Mouse (Mus musculus): Measurements from ENCODE around the gene Tmem210. TPM values are rescaled to one million over a fixed set of nuclear protein-coding genes. Genes with fewer than 3 reads are reported as not detected.

Gene Tmem210
- polyA plus RNA-seq, 1 experiment from 2014 or later = not detected

GRCm38 (mm10) chr2:25297093-25297492 is 9.1 kb downstream of the Tmem210 start:
- no peaks in the 10 kb centered on the region for H3K79me2 ChIP-seq (ENCODE audit: inconsistent target)
- 66% methylated on average over 8 of the region's 8 CpGs for WGBS (ENCODE audit: missing documents)
- H3K4me3 ChIP-seq (ENCODE audit: inconsistent target) = no peak overlapping the region
- no peak overlapping the region for H3K27ac ChIP-seq
- H3K36me3 ChIP-seq (ENCODE audit: inconsistent target) = no peaks in the 10 kb centered on the region

- no peak overlapping the region for H3K4me3 ChIP-seq (ENCODE audit: inconsistent target)
- no peak overlapping the region for H3K27ac ChIP-seq
- WGBS (ENCODE audit: missing documents) = 79% methylated on average over 10 of the region's 10 CpGs
- H3K36me3 ChIP-seq (ENCODE audit: inconsistent target) = no peaks in the 10 kb centered on the region
- no peaks in the 10 kb centered on the region for H3K79me2 ChIP-seq (ENCODE audit: inconsistent target)
These were observed 10.1 kb downstream of the Tmem210 start for GRCm38 (mm10) chr2:25298046-25298445.

GRCm38 (mm10) chr2:25303452-25303851 is 15.5 kb downstream of the Tmem210 start:
- WGBS (ENCODE audit: missing documents) = 50% methylated on average over 3 of the region's 3 CpGs
- Histone ChIP-seq H3K36me3 (ENCODE audit: inconsistent target) (no peaks in the 10 kb centered on the region), H3K4me3 (ENCODE audit: inconsistent target) (no peak overlapping the region), H3K27ac (no peak overlapping the region), H3K79me2 (ENCODE audit: inconsistent target) (no peaks in the 10 kb centered on the region)

- Histone ChIP-seq H3K27ac (no peak overlapping the region), H3K4me3 (ENCODE audit: inconsistent target) (no peak overlapping the region), H3K36me3 (ENCODE audit: inconsistent target) (no peaks in the 10 kb centered on the region), H3K79me2 (ENCODE audit: inconsistent target) (no peaks in the 10 kb centered on the region)
- WGBS (ENCODE audit: missing documents) = 72% methylated on average over 7 of the region's 7 CpGs
These were observed 16.1 kb downstream of the Tmem210 start for GRCm38 (mm10) chr2:25303931-25304656.

- peak overlapping the region; percentile 9; the same call in 1 of the 2 replicates for H3K4me3 ChIP-seq (ENCODE audit: inconsistent target)
- 3% methylated on average over 44 of the region's 45 CpGs for WGBS (ENCODE audit: missing documents)
- H3K27ac ChIP-seq = no peak overlapping the region
- H3K79me2 ChIP-seq (ENCODE audit: inconsistent target) = no peaks in the 10 kb centered on the region
- H3K36me3 ChIP-seq (ENCODE audit: inconsistent target) = no peaks in the 10 kb centered on the region
These were observed 17.0 kb downstream of the Tmem210 start for GRCm38 (mm10) chr2:25304657-25305541.

- Histone ChIP-seq H3K4me3 (ENCODE audit: inconsistent target) (no peak overlapping the region), H3K27ac (no peak overlapping the region), H3K36me3 (ENCODE audit: inconsistent target) (no peaks in the 10 kb centered on the region), H3K79me2 (ENCODE audit: inconsistent target) (no peaks in the 10 kb centered on the region)
- 53% methylated on average over 14 of the region's 14 CpGs for WGBS (ENCODE audit: missing documents)
These were observed 17.8 kb downstream of the Tmem210 start for GRCm38 (mm10) chr2:25305587-25306359.

GRCm38 (mm10) chr2:25310180-25310579 is 22.2 kb downstream of the Tmem210 start:
- H3K79me2 ChIP-seq (ENCODE audit: inconsistent target) = no peaks in the 10 kb centered on the region
- no peak overlapping the region for H3K27ac ChIP-seq
- no peaks in the 10 kb centered on the region for H3K36me3 ChIP-seq (ENCODE audit: inconsistent target)
- no peak overlapping the region for H3K4me3 ChIP-seq (ENCODE audit: inconsistent target)
- 54% methylated on average over 10 of the region's 10 CpGs for WGBS (ENCODE audit: missing documents)

- Histone ChIP-seq H3K27ac (no peak overlapping the region), H3K36me3 (ENCODE audit: inconsistent target) (no peaks in the 10 kb centered on the region), H3K79me2 (ENCODE audit: inconsistent target) (no peaks in the 10 kb centered on the region), H3K4me3 (ENCODE audit: inconsistent target) (no peak overlapping the region)
- 4% methylated on average over 19 of the region's 22 CpGs for WGBS (ENCODE audit: missing documents)
These were observed 23.0 kb downstream of the Tmem210 start for GRCm38 (mm10) chr2:25310969-25311368.

- H3K36me3 ChIP-seq (ENCODE audit: inconsistent target) = no peaks in the 10 kb centered on the region
- no peak overlapping the region for H3K27ac ChIP-seq
- no peaks in the 10 kb centered on the region for H3K79me2 ChIP-seq (ENCODE audit: inconsistent target)
- H3K4me3 ChIP-seq (ENCODE audit: inconsistent target) = no peak overlapping the region
- WGBS (ENCODE audit: missing documents) = 8% methylated on average over 10 of the region's 11 CpGs
These were observed 23.5 kb downstream of the Tmem210 start for GRCm38 (mm10) chr2:25311491-25311891.

- WGBS (ENCODE audit: missing documents) = 11% methylated on average over 31 of the region's 31 CpGs
- Histone ChIP-seq H3K4me3 (ENCODE audit: inconsistent target) (no peak overlapping the region), H3K36me3 (ENCODE audit: inconsistent target) (no peaks in the 10 kb centered on the region), H3K79me2 (ENCODE audit: inconsistent target) (no peaks in the 10 kb centered on the region), H3K27ac (no peak overlapping the region)
These were observed 30.4 kb downstream of the Tmem210 start for GRCm38 (mm10) chr2:25318119-25318966.

GRCm38 (mm10) chr2:25318971-25319773 is 31.2 kb downstream of the Tmem210 start, which contains the start of gene Grin1:
Gene Grin1 (minus strand): TSS chr2:25319187.
- H3K27ac ChIP-seq = no peak within 1 kb of the TSS
- no peaks in the 10 kb centered on the region for H3K79me2 ChIP-seq (ENCODE audit: inconsistent target)
- H3K36me3 ChIP-seq (ENCODE audit: inconsistent target) = no peaks in the 10 kb centered on the region
- 10% methylated on average over 57 of the region's 58 CpGs for WGBS (ENCODE audit: missing documents)
- H3K4me3 ChIP-seq (ENCODE audit: inconsistent target) = no peak within 1 kb of the TSS

GRCm38 (mm10) chr2:25320084-25320483 is 32.1 kb downstream of the Tmem210 start:
- H3K79me2 ChIP-seq (ENCODE audit: inconsistent target) = no peaks in the 10 kb centered on the region
- 39% methylated on average over 2 of the region's 2 CpGs for WGBS (ENCODE audit: missing documents)
- no peak overlapping the region for H3K27ac ChIP-seq
- no peaks in the 10 kb centered on the region for H3K36me3 ChIP-seq (ENCODE audit: inconsistent target)
- H3K4me3 ChIP-seq (ENCODE audit: inconsistent target) = no peak overlapping the region

- no peaks in the 10 kb centered on the region for H3K79me2 ChIP-seq (ENCODE audit: inconsistent target)
- WGBS (ENCODE audit: missing documents) = 67% methylated on average over 2 of the region's 2 CpGs
These were observed 38.1 kb downstream of the Tmem210 start for GRCm38 (mm10) chr2:25326036-25326435.

More at GRCm38 (mm10) chr2:25326036-25326435, 38.1 kb downstream of the Tmem210 start:
- Histone ChIP-seq H3K4me3 (ENCODE audit: inconsistent target) (no peak overlapping the region), H3K27ac (no peak overlapping the region), H3K36me3 (ENCODE audit: inconsistent target) (no peaks in the 10 kb centered on the region)
